Mouse (Mus musculus) megakaryocyte-erythroid progenitor cell, adult 5 weeks (primary cell): ENCODE results near the gene Cyp4f18. TPM values are rescaled to one million over a fixed set of nuclear protein-coding genes. Genes with fewer than 3 reads are reported as not detected.

Experiments
- polyA plus RNA-seq: library from polyadenylated mRNA; stranded (reverse); fragments of >175 nt; gene quantifications from 2 replicates; pipeline ENCODE4 v1.2.3, GENCODE M21; 2012

The Cyp4f18 gene
- 7.4 and 26.9 TPM in 2 replicates for polyA plus RNA-seq

GRCm38 (mm10) chr8:72009473-72009872 lies at the start of gene Cyp4f18:
Cyp4f18 (minus strand) TSS chr8:72009626.

GRCm38 (mm10) chr8:72040918-72041317 lies 31.5 kb upstream of the Cyp4f18 start, which contains the start of gene Olfr372:
Olfr372 (plus strand) TSS chr8:72041218.

GRCm38 (mm10) chr8:71950482-71951221 lies 58.8 kb downstream of the Cyp4f18 start, which contains the start of gene Zfp961:
Zfp961 (plus strand) TSS chr8:71951038.

Other genes with a start within 250 kb of the Cyp4f18 start
- 0.29 and 0.89 TPM in 2 replicates for gene Zfp709, start 127.6 kb downstream of the Cyp4f18 start, polyA plus RNA-seq
- gene Zfp882, start 101.0 kb downstream of the Cyp4f18 start, polyA plus RNA-seq = 0.11 and 0.16 TPM in 2 replicates
- gene Zfp617, start 101.0 kb downstream of the Cyp4f18 start, polyA plus RNA-seq = 0.65 and 1.5 TPM in 2 replicates
- 0.40 and 0.98 TPM in 2 replicates for gene Zfp961, start 58.6 kb downstream of the Cyp4f18 start, polyA plus RNA-seq
- not detected in 2 replicates for gene Olfr372, start 31.6 kb upstream of the Cyp4f18 start, polyA plus RNA-seq
- not detected in 2 replicates for gene Olfr373, start 73.6 kb upstream of the Cyp4f18 start, polyA plus RNA-seq
- not detected in 2 replicates for gene Olfr374, start 97.4 kb upstream of the Cyp4f18 start, polyA plus RNA-seq
- 47.3 and 53.0 TPM in 2 replicates for gene Tpm4, start 125.3 kb upstream of the Cyp4f18 start, polyA plus RNA-seq
- 33.3 and 39.4 TPM in 2 replicates for gene Rab8a, start 151.6 kb upstream of the Cyp4f18 start, polyA plus RNA-seq
- gene Hsh2d, start 180.0 kb upstream of the Cyp4f18 start, polyA plus RNA-seq = 6.7 TPM in 2 replicates
- gene Cib3, start 203.2 kb upstream of the Cyp4f18 start, polyA plus RNA-seq = 0.43 TPM in 1 of 2 replicates, not detected in the other
- gene Gm11034, start 204.0 kb upstream of the Cyp4f18 start, polyA plus RNA-seq = not detected in 2 replicates
- 51.6 and 61.8 TPM in 2 replicates for gene Fam32a, start 210.1 kb upstream of the Cyp4f18 start, polyA plus RNA-seq
- gene Ap1m1, start 230.4 kb upstream of the Cyp4f18 start, polyA plus RNA-seq = 165 and 171 TPM in 2 replicates